Mouse (Mus musculus): ENCODE data around the gene Klk1.
"Not testable (repeated sequence)": the region's sequence is repeated elsewhere in the genome, so short reads cannot be mapped to it uniquely, and the experiment has no call there.

Gene Klk1

DNA sequence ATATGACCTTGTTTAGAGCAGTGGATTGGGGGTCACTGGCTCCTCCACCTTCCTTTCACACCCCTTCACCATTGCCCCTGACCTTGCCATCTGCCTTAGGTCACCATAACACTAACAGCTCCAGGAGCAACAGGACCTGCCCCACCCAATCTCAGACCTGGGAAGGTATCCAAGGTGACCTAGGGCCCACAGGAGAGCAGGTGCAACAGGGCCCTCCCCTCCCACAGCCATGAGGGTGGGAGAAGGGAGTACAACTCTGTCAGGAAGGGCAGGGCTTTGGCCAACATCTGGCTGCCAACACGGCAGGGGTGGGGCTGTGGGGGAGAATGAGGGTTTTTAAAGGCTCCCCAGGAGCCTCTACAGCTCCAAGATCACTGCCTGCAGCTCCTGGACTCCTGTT lies at the start of gene Klk1:
Gene Klk1 (plus strand): TSS at position 285 of the 400 bp plus-strand sequence.
- no peak for DNase-seq (ENCODE audit: low spot score in 2 of 2)

DNA sequence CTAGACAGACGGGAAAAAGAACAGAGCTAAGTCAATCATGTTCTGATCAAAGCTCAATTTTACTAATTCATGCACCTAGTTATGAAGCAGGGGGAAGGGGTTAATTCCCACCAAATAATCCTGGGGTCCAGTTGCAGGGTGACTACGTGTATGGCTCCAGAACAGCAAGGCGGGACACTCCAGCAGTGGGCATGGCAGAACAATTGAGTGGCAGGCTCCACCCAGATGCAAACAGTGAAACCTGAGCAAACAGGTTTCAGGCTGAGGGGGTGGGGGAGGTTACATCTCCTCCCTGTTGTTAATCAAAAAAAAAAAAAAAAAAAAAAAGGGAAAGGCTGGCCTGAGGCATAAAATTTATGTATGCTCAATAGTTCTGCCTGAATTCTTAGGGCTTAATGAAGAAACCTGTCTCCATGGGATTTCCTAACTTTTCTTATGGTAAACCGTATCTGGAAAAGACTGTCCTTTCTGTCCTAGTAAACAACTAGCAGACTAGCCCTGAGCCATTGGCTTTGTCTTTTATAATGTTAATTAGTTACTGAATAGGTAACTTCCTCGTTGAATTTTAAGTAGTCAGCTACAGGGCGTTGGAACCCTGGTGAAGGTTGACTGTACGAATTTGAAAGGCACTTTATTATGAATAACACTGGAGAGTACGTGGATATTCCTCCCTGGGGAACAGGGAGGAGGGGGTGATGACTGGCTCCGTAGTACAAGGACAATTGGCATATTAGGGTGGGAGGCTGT lies 45.7 kb upstream of the Klk1 start:
- no peak for DNase-seq (ENCODE audit: low spot score in 2 of 2)

DNA sequence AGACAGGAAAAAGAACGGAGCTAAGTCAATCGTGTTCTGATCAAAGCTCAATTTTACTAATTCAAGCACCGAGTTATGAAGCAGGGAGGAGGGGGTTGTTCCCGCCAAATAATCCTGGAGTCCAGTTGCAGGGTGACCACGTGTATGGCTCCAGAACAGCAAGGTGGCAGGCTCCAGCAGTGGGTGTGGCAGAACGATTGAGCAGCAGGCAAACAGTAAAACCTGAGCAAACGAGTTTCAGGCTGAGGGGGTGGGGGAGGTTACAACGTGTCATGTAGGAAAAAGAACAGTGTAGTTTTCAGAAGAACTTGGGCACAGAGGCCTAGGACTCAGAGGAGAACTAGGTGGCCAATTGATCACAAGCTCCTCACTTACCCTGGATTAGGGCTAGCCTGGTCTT lies 38.6 kb upstream of the Klk1 start:
- DNase-seq (ENCODE audit: low spot score in 2 of 2) = not testable (repeated sequence)

DNA sequence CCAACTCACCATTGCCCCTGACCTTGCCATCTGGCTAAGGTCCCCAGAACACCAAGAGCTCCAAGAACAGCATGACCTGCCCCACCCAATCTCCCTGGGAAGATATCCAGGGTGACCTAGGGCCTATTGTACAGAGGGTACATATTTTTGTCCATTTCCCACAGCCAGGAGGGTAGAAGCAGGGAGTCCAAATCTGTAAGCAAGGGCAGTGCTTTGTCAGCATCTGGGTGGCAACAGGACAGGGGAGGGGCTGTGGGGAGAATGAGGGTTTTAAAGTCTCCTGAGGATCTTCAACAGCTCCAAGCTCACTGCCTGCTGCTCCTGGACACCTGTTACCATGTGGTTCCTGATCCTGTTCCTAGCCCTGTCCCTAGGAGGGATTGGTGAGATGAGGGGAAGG lies 37.2 kb upstream of the Klk1 start, which contains the start of gene Klk1b24:
Gene Klk1b24 (plus strand): TSS at position 301 of the 400 bp plus-strand sequence.
- DNase-seq (ENCODE audit: low spot score in 2 of 2) = not testable (repeated sequence)

DNA sequence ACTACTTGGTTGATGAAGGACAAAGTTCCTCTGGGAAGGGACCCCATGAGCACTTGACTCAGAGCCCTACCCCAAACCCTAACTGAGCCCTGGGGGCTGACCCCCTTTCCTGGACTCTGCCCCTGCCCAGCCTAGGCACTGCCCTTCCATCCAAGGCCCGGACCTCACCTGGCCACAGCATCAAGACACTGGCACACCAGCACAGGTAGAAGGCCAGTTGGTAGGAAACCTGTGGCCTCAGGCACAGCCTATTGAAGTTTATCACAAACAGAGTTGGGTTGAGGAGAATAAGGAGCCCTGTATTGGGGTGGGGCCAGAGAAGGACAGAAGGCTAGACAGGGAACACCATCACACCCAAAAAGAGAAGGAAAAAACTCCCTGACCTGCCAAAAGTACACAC lies 31.7 kb upstream of the Klk1 start:
- not testable (repeated sequence) for DNase-seq (ENCODE audit: low spot score in 2 of 2)

DNA sequence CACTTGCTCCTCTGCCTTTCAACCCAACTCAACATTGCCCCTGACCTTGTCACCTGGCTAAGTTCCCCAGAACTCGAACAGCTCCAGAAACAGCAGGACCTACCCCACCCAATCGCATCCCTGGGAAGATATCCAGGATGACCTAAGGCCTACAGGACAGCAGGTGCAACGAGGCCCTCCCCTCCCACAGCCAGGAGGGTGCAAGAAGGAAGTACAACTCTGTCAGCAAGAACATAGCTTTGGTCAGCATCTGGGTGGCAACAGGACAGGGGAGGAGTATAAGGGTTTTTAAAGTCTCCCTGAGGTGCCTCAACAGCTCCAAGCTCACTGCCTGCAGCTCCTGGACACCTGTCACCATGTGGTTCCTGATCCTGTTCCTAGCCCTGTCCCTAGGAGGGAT lies 27.3 kb upstream of the Klk1 start, which contains the start of gene Klk1b3:
Gene Klk1b3 (plus strand): TSS at position 301 of the 400 bp plus-strand sequence.
- no peak for DNase-seq (ENCODE audit: low spot score in 2 of 2)

DNA sequence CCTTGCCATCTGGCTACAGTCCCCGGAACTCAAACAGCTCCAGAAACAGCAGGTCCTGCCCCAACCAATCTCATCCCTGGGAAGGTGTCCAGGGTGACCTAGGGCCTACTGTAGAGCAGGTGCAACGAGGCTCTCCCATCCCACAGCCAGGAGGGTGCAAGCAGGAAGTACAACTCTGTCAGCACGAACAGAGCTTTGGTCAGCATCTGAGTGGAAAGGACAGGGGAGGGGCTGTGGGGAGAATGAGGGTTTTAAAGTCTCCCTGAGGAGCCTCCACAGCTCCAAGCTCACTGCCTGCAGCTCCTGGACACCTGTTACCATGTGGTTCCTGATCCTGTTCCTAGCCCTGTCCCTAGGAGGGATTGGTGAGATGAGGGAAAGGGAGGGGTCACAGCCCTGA lies 18.0 kb upstream of the Klk1 start, which contains the start of gene Klk1b4:
Gene Klk1b4 (plus strand): TSS at position 301 of the 400 bp plus-strand sequence.
- not testable (repeated sequence) for DNase-seq (ENCODE audit: low spot score in 2 of 2)

DNA sequence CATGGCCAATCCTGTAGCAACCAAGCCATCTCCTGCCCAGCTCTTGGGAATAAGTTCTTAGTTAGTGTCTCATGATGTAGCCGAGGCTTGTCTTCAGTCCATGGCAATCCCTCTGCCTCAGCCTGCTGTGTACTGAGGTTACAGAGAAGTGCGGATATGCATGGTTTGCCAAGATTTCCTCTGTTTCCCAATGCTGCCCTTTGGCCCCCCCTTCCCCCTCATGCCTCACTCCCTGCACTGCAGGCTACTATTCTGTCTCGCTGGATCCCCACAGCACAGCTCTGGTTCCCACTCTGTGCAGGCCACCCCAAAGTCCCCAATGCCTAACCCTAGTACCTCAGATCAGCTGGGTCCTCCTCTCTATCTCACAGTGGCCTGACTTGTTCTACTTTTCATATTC lies 16.9 kb upstream of the Klk1 start:
- no peak for DNase-seq (ENCODE audit: low spot score in 2 of 2)

DNA sequence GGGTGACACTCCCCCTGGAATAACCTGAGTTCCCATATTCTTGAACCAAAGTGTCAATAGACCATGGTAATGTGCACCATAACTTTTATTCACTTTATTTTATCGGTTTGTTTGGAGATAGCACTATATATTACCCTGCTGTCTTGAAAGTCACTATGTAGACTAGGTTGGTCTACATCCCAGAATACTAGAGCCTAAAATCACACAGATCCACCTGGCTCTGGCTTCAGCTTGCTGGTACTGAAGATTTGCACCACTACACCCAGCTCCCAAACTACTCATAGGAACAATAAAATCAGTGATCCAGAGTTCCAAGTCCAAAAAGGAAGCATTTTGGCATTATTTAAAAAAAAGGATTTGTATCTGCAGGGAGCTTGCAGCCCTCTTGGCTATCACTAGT lies 9.5 kb upstream of the Klk1 start, which contains the start of gene Klk1b5:
Gene Klk1b5 (plus strand): TSS at position 301 of the 400 bp plus-strand sequence.
- no peak for DNase-seq (ENCODE audit: low spot score in 2 of 2)

DNA sequence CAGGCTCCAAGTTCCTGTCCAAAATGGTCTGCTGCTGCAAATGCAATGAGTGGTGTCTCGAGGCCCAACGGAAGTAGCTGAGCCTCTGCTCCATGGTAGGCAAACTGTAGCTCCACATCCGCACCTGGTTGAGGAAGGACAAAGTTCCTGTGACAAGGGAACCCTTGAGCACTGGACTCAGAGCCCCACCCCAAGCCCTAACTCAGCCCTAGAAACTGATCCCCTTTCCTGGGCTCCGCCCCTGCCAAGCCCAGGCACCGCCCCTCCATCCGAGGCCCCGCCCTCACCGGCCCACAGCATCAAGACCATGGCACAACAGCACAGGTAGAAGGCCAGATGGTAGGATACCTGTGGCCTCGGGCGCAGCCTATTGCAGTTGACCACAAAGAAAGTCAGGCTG lies 3.6 kb upstream of the Klk1 start:
- DNase-seq (ENCODE audit: low spot score in 2 of 2) = not testable (repeated sequence)

DNA sequence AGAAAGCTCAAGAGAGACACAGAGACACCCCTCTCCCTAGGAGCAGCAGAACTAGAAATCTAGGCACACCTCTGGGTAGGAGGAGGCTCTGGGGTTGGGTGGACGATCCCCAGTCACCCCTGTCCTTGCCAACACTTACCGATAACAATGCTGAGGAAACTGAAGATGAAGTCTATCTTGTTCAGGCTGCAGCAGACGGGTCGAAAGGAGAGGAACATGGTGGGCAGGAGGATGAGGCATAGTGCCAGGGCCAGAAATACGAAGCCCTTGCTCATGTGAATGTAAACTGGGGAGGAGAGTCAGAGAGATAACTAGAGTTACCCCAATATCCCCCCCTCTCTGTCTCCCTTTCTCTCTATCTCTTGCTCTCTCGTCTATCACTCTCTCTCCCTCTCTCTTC lies 2.8 kb upstream of the Klk1 start:
- not testable (repeated sequence) for DNase-seq (ENCODE audit: low spot score in 2 of 2)

DNA sequence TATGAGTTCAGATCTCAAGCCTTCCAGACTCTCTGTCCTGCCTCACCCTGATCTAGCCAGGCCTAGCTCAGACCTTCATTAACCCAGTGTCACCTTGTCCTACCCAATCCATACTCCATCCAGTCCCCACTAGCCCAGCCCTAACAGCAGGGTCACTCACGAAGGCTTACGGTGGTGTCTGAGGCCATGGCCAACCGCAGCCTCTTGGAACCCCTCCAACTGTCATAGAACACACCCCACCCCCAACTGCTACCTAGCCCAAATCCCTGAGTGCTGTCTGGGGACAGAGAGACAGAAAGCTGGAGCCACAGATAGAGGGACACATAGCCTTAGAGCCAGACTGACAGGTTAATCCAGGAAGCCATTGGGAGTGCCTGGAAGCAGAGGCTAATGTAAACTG lies 10.7 kb downstream of the Klk1 start, which contains the start of gene Gm36864:
Gene Gm36864 (plus strand): TSS at position 269 of the 400 bp plus-strand sequence.
- no peak for DNase-seq (ENCODE audit: low spot score in 2 of 2)

DNA sequence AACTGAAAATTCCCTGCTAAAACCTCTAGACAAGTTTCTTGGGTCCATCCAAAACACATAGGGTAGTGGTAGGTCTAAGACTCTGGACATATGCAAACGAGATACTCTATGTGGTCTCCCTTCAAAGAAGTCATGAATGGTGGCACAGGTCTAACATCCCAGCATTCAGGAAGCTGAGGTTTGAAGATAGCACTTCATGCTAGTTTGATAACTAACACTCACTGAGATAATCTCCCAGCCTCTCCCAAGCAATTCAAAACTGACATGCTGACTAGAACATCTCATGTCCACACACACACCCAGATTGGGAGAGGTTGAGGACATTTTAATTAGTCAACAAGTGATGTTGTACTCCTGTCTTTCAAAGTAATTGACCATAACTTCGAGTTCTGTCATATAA lies 14.8 kb downstream of the Klk1 start:
- no peak for DNase-seq (ENCODE audit: low spot score in 2 of 2)

DNA sequence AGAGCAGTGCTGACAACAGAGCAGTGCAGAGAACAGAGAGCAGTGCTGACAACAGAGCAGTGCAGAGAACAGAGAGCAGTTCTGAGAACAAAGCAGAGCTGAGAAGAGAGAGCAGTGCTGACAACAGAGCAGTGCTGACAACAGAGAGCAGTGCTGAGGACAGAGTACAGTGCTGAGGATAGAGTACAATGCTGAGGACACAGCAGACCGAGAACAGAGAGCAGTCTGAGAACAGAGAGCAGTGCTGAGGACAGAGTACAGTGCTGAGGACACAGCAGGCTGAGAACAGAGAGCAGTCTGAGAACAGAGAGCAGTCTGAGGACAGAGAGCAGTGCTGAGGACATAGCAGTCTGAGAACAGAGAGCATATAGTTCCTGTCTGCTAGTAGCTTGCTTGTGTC lies 15.6 kb downstream of the Klk1 start:
- no peak for DNase-seq (ENCODE audit: low spot score in 2 of 2)

DNA sequence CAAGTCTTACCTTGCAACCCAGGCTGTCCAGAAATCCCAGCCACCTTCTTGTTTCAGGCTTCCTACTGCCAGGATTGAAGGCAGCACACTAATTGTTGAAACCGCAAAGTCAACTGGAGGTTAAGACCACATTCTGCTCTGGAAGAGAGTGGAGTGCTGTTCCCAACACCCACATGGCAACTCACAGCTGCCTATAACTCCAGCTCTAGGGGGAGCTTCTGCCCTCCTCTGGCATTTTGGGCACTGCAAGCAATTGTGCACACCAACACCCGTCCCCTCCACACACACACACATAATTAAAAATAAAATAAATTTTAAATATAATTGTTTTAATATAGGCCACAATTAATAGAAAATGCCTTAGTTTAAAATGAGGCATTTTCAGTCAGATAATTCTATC lies 16.0 kb downstream of the Klk1 start:
- DNase-seq (ENCODE audit: low spot score in 2 of 2) = no peak

DNA sequence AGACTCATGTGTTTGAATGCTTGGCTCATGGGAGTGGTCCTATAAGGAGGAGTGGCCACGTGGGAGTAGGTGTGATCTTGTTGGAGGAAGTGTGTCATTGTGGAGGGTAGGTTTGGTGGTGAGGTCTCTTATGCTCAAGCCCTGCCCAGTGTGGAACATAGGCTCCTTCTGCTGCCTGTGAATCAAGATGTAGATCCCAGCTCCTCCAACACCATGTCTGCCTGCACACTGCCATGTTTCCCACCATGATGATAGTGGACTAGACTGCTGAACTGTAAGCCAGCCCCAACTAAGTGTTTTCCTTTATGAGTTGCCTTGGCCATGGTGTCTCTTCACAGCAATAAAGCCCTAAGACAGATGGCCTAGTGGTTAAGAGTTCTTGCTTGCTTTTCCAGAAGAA lies 18.9 kb downstream of the Klk1 start:
- no peak for DNase-seq (ENCODE audit: low spot score in 2 of 2)

DNA sequence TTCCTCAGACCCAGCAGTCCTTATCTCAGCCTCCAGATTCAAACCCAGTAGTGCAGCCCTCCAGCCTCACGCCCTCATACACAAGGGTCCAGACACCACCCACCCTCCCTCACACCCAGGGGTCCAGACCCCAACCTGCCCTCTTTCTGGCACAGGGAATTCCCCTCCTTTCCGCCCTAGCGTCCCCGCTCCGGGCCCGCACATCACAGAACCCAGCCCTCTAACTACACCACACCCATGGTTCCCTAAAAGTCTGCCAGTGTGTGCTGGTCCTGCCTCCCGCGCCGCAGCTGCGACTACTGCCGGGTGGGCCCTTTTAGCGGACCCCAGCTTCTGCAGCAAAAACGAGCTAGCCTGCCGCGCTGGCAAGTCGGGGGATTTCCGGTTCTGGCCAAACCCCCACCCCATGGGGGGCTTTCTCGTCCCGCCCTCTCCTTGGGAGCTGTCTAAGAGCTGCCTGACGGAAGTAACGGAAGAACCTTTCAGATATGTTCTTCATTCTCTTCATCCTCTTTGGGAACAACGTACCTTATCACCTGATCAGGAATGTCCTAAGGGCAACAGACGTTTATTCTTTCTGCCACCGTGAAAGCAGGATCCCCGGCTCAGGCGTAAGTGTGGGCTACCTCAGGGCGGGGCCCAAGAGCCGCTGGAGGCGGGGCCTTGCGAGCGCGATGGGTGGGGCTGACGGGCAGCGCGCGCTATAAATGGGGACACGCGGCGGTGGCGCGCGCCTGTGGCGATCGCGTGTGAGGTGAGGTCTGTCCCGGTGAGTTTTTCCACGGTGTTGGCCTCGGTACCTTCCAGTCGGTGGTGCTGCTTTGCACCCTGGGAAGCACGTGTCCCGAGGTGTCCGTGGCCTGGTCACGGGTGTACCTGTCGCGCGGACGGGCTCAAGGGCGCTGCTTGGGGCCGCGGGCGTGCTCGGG lies 21.2 kb downstream of the Klk1 start, which contains the start of the genes 1700028J19Rik and 2410002F23Rik:
Gene 1700028J19Rik (minus strand): TSS at position 641 of the 929 bp plus-strand sequence.
Gene 2410002F23Rik (plus strand): TSS at position 668 of the 929 bp plus-strand sequence.
- peak; percentile 92 to 93 for DNase-seq (ENCODE audit: low spot score in 2 of 2)

DNA sequence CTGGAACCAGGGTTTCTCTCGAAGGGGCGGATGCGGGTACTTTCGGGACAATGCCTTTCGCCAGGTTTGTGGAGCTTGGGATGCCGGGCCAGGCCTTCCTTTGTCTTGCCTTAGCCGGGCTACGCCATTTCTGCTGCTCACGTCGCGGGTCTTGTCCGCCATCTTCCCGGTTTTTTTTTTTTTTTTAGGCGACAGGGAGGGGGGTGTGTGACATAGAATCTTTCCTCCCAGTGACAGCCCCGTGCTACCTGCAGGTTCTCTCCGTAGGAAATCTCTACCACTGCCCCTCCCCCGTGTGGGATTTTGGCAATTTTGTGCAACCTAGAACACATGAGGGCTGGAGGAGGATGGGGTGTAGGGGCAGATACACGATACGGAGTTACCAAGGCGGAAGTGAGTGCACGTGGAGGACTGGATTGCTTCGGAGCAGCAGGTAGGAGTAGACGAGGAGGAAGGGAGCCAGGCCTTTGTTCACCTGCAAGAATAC lies 21.9 kb downstream of the Klk1 start:
- DNase-seq (ENCODE audit: low spot score in 2 of 2) = no peak

DNA sequence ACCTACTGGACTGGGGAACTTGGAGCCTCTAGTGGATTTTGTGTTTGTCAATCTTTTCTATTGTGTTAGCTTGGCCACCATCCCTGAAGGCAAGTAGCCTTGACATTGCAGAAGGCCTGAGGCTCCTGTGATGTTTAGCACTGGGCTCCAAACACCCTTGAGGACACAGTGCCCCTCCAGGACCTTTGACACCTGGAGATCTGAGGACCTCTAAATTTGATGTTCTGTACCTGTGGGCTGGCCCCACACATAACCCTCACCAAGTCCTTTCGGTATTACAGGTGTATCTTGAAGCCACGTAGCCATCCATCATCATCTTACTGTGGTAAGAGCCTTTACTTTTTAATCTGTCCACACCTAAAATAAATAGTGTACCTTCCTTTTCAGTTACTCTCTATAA lies 22.8 kb downstream of the Klk1 start:
- DNase-seq (ENCODE audit: low spot score in 2 of 2) = no peak

DNA sequence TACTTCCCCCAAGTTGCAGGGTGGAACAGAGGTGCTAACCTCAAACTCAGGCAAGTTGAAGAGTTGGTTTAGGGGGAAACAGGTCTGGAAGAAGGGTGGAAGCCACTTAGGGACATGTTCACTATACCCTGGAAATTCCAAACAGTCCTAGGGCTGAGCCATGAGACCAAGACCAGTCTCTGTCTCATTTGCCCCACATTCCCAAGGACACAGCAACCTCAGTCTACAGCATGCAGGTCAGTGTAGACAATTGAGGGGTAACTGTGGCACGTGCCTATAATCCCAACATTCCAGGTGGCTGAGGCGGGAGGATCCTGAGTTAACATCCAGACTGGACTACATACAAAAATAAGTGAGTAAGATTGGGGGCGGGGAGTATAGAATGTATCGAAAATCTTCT lies 24.1 kb downstream of the Klk1 start:
- DNase-seq (ENCODE audit: low spot score in 2 of 2) = no peak

DNA sequence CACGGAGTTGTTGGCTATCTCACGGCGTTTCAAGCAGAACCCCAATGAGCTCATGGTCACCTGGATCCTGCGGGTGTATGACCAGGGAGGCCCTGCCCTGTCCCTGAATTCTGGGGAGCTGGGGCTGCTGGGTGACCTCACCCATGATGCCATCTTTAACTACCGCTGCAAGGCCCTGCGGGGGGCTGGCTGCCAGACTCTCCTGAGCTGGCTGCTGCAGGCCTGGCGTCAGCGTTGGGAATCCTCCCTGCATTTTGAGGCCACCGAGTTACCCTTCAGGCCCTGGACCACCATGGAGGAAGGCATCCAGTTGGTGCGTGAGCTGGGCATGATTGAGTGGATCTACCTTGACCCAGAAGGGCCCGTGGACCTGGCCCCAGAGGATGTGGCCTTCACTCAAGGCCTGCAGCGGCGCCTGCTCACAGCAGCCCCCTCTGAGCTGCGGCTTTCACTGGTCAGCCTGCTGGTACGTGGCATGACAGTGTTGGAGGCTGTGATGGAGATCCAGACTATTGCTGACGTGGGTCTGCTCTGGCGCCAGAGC lies 25.6 kb downstream of the Klk1 start:
- not testable (repeated sequence) for DNase-seq (ENCODE audit: low spot score in 2 of 2)

Measured in natural killer cell, adult 2 months (primary cell).